In the genomic region with DNA sequence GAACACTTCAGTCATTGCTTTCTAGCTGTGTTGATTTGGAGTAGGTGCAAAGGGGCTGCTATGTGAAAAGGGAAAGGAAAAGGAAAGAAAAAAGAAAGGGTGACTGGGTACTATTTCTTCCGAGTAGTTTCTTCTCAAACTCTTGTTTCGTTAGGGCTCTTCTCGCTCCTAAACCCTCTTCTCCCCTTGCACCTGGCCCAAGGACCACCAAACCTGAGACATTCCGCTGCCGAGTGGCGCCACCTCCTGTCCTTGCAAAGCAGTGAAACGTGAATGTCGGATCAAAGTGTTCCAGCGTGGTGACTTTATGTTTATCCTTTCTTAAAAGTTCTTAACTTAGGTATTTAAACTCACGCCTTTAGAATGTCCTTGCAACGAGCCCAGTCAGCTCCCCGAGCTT, we compare ENCODE assay signal across 8 mouse cellular contexts. TPM values are rescaled to one million over a fixed set of nuclear protein-coding genes. Genes with fewer than 3 reads are reported as not detected.
DNase-seq lines count a peak whose midpoint lies in the region; ATAC-seq and TF ChIP-seq lines count a peak whose summit lies in the region.

No protein-coding gene starts in this region.

- peak overlapping the region; percentile 12 for H3K4me3 ChIP-seq in erythroblast, embryonic 14.5 days (replicated peaks)
- H3K4me3 ChIP-seq in forebrain, embryonic 14.5 days (ENCODE audit: low read depth, low read length): peak overlapping the region; percentile 2; the same call in 1 of the 2 replicates
- peak overlapping the region; percentile 9 for H3K4me3 ChIP-seq in intestine, embryonic 15.5 days (replicated peaks)
- peak overlapping the region; percentile 34 for H3K4me3 ChIP-seq in lung, embryonic 14.5 days (ENCODE audit: low read depth, low read length)
- H3K4me3 ChIP-seq in neural tube, embryonic 14.5 days (ENCODE audit: low read depth, low read length): no peak overlapping the region

- peaks cover 81% of the 10 kb centered on the region for H3K27me3 ChIP-seq in erythroblast, embryonic 14.5 days (ENCODE audit: control insufficient read depth)
- no peaks in the 10 kb centered on the region for H3K27me3 ChIP-seq in forebrain, embryonic 14.5 days (replicated peaks; ENCODE audit: control insufficient read depth, insufficient read depth, low read length)
- H3K27me3 ChIP-seq in intestine, embryonic 15.5 days (replicated peaks): 0 out of 2 replicates have a peak, but pooled peaks cover 3% of the 10 kb centered on the region
- H3K27me3 ChIP-seq in lung, embryonic 14.5 days (ENCODE audit: insufficient read depth, low read length): no peaks in the 10 kb centered on the region
- no peaks in the 10 kb centered on the region for H3K27me3 ChIP-seq in neural tube, embryonic 14.5 days (ENCODE audit: control insufficient read depth, insufficient read depth, low read length)

- H3K4me2 ChIP-seq in forebrain, embryonic 14.5 days (ENCODE audit: low read length): peak overlapping the region; percentile 72
- H3K4me2 ChIP-seq in intestine, embryonic 15.5 days (replicated peaks): peak overlapping the region; percentile 62
- H3K4me2 ChIP-seq in lung, embryonic 14.5 days: peak overlapping the region; percentile 81
- H3K4me2 ChIP-seq in neural tube, embryonic 14.5 days (ENCODE audit: low read depth, low read length): peak overlapping the region; percentile 36; the same call in 1 of the 2 replicates

- H3K9me3 ChIP-seq in erythroblast, embryonic 14.5 days (ENCODE audit: control insufficient read depth, low read length): peaks cover 11% of the 10 kb centered on the region; the same call in 1 of the 2 replicates
- H3K9me3 ChIP-seq in forebrain, embryonic 14.5 days (replicated peaks; ENCODE audit: control insufficient read depth, low read length): no peaks in the 10 kb centered on the region
- H3K9me3 ChIP-seq in intestine, embryonic 15.5 days: no peaks in the 10 kb centered on the region
- H3K9me3 ChIP-seq in lung, embryonic 14.5 days (ENCODE audit: low read depth, low read length): no peaks in the 10 kb centered on the region
- no peaks in the 10 kb centered on the region for H3K9me3 ChIP-seq in neural tube, embryonic 14.5 days (ENCODE audit: control insufficient read depth, low read length)

- no peak overlapping the region for H3K9ac ChIP-seq in forebrain, embryonic 14.5 days (ENCODE audit: low read length)
- no peak overlapping the region for H3K9ac ChIP-seq in intestine, embryonic 15.5 days
- H3K9ac ChIP-seq in lung, embryonic 14.5 days: no peak overlapping the region
- no peak overlapping the region for H3K9ac ChIP-seq in neural tube, embryonic 14.5 days (replicated peaks; ENCODE audit: low read depth, low read length)

- TF ChIP-seq CTCF in lung, embryonic 14.5 days (IDR thresholded peaks at IDR 0.05; ENCODE audit: low read depth): peak; percentile 86

- WGBS in forebrain, embryonic 14.5 days: under 1% methylated on average over 12 of the region's 12 CpGs
- 0% methylated on average over 12 of the region's 12 CpGs for WGBS in intestine, embryonic 15.5 days
- 1% methylated on average over 12 of the region's 12 CpGs for WGBS in lung, embryonic 14.5 days
- under 1% methylated on average over 12 of the region's 12 CpGs for WGBS in neural tube, embryonic 14.5 days

- no peaks in the 10 kb centered on the region for H3K36me3 ChIP-seq in erythroblast, embryonic 14.5 days (ENCODE audit: control insufficient read depth)
- no peaks in the 10 kb centered on the region for H3K36me3 ChIP-seq in forebrain, embryonic 14.5 days (ENCODE audit: control insufficient read depth, insufficient read depth, low read length)
- no peaks in the 10 kb centered on the region for H3K36me3 ChIP-seq in intestine, embryonic 15.5 days
- H3K36me3 ChIP-seq in lung, embryonic 14.5 days (ENCODE audit: insufficient read depth): no peaks in the 10 kb centered on the region
- no peaks in the 10 kb centered on the region for H3K36me3 ChIP-seq in neural tube, embryonic 14.5 days (ENCODE audit: control insufficient read depth, insufficient read depth, low read length)

- no peak overlapping the region for H3K27ac ChIP-seq in forebrain, embryonic 14.5 days (ENCODE audit: low read depth, low read length)
- no peak overlapping the region for H3K27ac ChIP-seq in intestine, embryonic 15.5 days
- no peak overlapping the region for H3K27ac ChIP-seq in lung, embryonic 14.5 days (ENCODE audit: low read depth)
- no peak overlapping the region for H3K27ac ChIP-seq in neural tube, embryonic 14.5 days (ENCODE audit: low read depth, low read length)

- peaks cover 15% of the 10 kb centered on the region for H3K4me1 ChIP-seq in erythroblast, embryonic 14.5 days (ENCODE audit: control insufficient read depth)
- peaks cover 14% of the 10 kb centered on the region for H3K4me1 ChIP-seq in forebrain, embryonic 14.5 days (ENCODE audit: control insufficient read depth, insufficient read depth, low read length)
- H3K4me1 ChIP-seq in intestine, embryonic 15.5 days (replicated peaks): peaks cover 24% of the 10 kb centered on the region
- peaks cover 11% of the 10 kb centered on the region for H3K4me1 ChIP-seq in lung, embryonic 14.5 days (ENCODE audit: insufficient read depth)
- H3K4me1 ChIP-seq in neural tube, embryonic 14.5 days (ENCODE audit: control insufficient read depth, insufficient read depth, low read length): peaks cover 9% of the 10 kb centered on the region

- DNase-seq in ZHBTc4 (ENCODE audit: low read depth, low spot score): peak; percentile 59
- DNase-seq in forebrain, embryonic 14.5 days (ENCODE audit: low spot score): peak; percentile 60
- DNase-seq in lung, embryonic 14.5 days: peak; percentile 76
- no peak for DNase-seq in urinary bladder, postnatal 4 days (ENCODE audit: low spot score in 2 of 2)

- no peak for ATAC-seq in erythroblast, adult 5-6 weeks (replicated peaks; ENCODE audit: low FRiP score, poor library complexity, severe bottlenecking)
- no peak for ATAC-seq in forebrain, embryonic 14.5 days
- no peak for ATAC-seq in intestine, embryonic 15.5 days
- ATAC-seq in lung, embryonic 14.5 days (ENCODE audit: insufficient read depth): no peak
- ATAC-seq in neural tube, embryonic 14.5 days (ENCODE audit: low read depth): no peak

RNA-seq across cellular contexts. Expression of gene Car14, which starts 2.4 kb away (rescaled TPM):
- polyA plus RNA-seq in erythroblast, embryonic 14.5 days (2012): not detected in 2 replicates
- not detected in 2 replicates for total RNA-seq in erythroblast, adult 5-6 weeks (2015; ENCODE audit: low replicate concordance)
- not detected in 2 replicates for total RNA-seq in erythroblast, adult 5-6 weeks (2017; ENCODE audit: low replicate concordance)
- polyA plus RNA-seq in forebrain, embryonic 14.5 days (2014; fragmentation: Nextera tagmentation; extraction: Ambion mirVana): 15.5 and 19.9 TPM in 2 replicates
- 1.5 and 1.9 TPM in 2 replicates for polyA plus RNA-seq in intestine, embryonic 15.5 days (2015; fragmentation: Nextera tagmentation; extraction: Ambion mirVana)
- polyA plus RNA-seq in lung, embryonic 14.5 days (2014; fragmentation: Nextera tagmentation; extraction: Ambion mirVana): 10.4 and 12.5 TPM in 2 replicates
- 0.12 and 0.89 TPM in 2 replicates for polyA plus RNA-seq in neural tube, embryonic 14.5 days (2014; fragmentation: Nextera tagmentation; extraction: Ambion mirVana)

RNA-seq across cellular contexts. Expression of gene Aph1a, which starts 13.1 kb away (rescaled TPM):
- polyA plus RNA-seq in erythroblast, embryonic 14.5 days (2012): 3.5 and 4.3 TPM in 2 replicates
- total RNA-seq in erythroblast, adult 5-6 weeks (2015; ENCODE audit: low replicate concordance): 8.8 and 13.1 TPM in 2 replicates
- total RNA-seq in erythroblast, adult 5-6 weeks (2017; ENCODE audit: low replicate concordance): 6.1 and 9.8 TPM in 2 replicates
- polyA plus RNA-seq in forebrain, embryonic 14.5 days (2014; fragmentation: Nextera tagmentation; extraction: Ambion mirVana): 48.8 and 51.7 TPM in 2 replicates
- 38.3 and 38.8 TPM in 2 replicates for polyA plus RNA-seq in intestine, embryonic 15.5 days (2015; fragmentation: Nextera tagmentation; extraction: Ambion mirVana)
- 44.5 and 47.9 TPM in 2 replicates for polyA plus RNA-seq in lung, embryonic 14.5 days (2014; fragmentation: Nextera tagmentation; extraction: Ambion mirVana)
- 27.3 and 35.4 TPM in 2 replicates for polyA plus RNA-seq in neural tube, embryonic 14.5 days (2014; fragmentation: Nextera tagmentation; extraction: Ambion mirVana)

RNA-seq across cellular contexts. Expression of gene BC028528, which starts 15.1 kb away (rescaled TPM):
- polyA plus RNA-seq in erythroblast, embryonic 14.5 days (2012): not detected in 2 replicates
- total RNA-seq in erythroblast, adult 5-6 weeks (2015; ENCODE audit: low replicate concordance): 19.0 and 37.9 TPM in 2 replicates
- total RNA-seq in erythroblast, adult 5-6 weeks (2017; ENCODE audit: low replicate concordance): 7.0 and 15.9 TPM in 2 replicates
- 13.1 and 15.4 TPM in 2 replicates for polyA plus RNA-seq in forebrain, embryonic 14.5 days (2014; fragmentation: Nextera tagmentation; extraction: Ambion mirVana)
- polyA plus RNA-seq in intestine, embryonic 15.5 days (2015; fragmentation: Nextera tagmentation; extraction: Ambion mirVana): 21.3 and 22.9 TPM in 2 replicates
- polyA plus RNA-seq in lung, embryonic 14.5 days (2014; fragmentation: Nextera tagmentation; extraction: Ambion mirVana): 51.4 and 55.4 TPM in 2 replicates
- 12.3 and 25.0 TPM in 2 replicates for polyA plus RNA-seq in neural tube, embryonic 14.5 days (2014; fragmentation: Nextera tagmentation; extraction: Ambion mirVana)

RNA-seq across cellular contexts. Expression of gene Anp32e, which starts 22.2 kb away (rescaled TPM):
- 32.3 and 36.6 TPM in 2 replicates for polyA plus RNA-seq in erythroblast, embryonic 14.5 days (2012)
- total RNA-seq in erythroblast, adult 5-6 weeks (2015; ENCODE audit: low replicate concordance): 37.6 and 46.3 TPM in 2 replicates
- 212 and 278 TPM in 2 replicates for total RNA-seq in erythroblast, adult 5-6 weeks (2017; ENCODE audit: low replicate concordance)
- 49.1 and 50.0 TPM in 2 replicates for polyA plus RNA-seq in forebrain, embryonic 14.5 days (2014; fragmentation: Nextera tagmentation; extraction: Ambion mirVana)
- polyA plus RNA-seq in intestine, embryonic 15.5 days (2015; fragmentation: Nextera tagmentation; extraction: Ambion mirVana): 149 and 178 TPM in 2 replicates
- polyA plus RNA-seq in lung, embryonic 14.5 days (2014; fragmentation: Nextera tagmentation; extraction: Ambion mirVana): 80.5 and 84.0 TPM in 2 replicates
- 36.5 and 55.8 TPM in 2 replicates for polyA plus RNA-seq in neural tube, embryonic 14.5 days (2014; fragmentation: Nextera tagmentation; extraction: Ambion mirVana)

RNA-seq across cellular contexts. Expression of gene Ciart, which starts 24.8 kb away (rescaled TPM):
- 0.05 and 0.33 TPM in 2 replicates for polyA plus RNA-seq in erythroblast, embryonic 14.5 days (2012)
- total RNA-seq in erythroblast, adult 5-6 weeks (2015; ENCODE audit: low replicate concordance): not detected in 2 replicates
- total RNA-seq in erythroblast, adult 5-6 weeks (2017; ENCODE audit: low replicate concordance): not detected in 2 replicates
- 2.7 and 2.8 TPM in 2 replicates for polyA plus RNA-seq in forebrain, embryonic 14.5 days (2014; fragmentation: Nextera tagmentation; extraction: Ambion mirVana)
- 5.6 and 5.8 TPM in 2 replicates for polyA plus RNA-seq in intestine, embryonic 15.5 days (2015; fragmentation: Nextera tagmentation; extraction: Ambion mirVana)
- polyA plus RNA-seq in lung, embryonic 14.5 days (2014; fragmentation: Nextera tagmentation; extraction: Ambion mirVana): 5.3 and 6.4 TPM in 2 replicates
- 3.3 and 4.6 TPM in 2 replicates for polyA plus RNA-seq in neural tube, embryonic 14.5 days (2014; fragmentation: Nextera tagmentation; extraction: Ambion mirVana)

Comparison
In these comparisons a context has a peak if more than half of its experiments do, and no peak if none do; other contexts are left out.
1. DNase-seq: peak in ZHBTc4 (single experiment), forebrain, embryonic 14.5 days (single experiment) and lung, embryonic 14.5 days (single experiment); none in urinary bladder, postnatal 4 days (0 of 2).
2. RNA of gene BC028528, which starts 15.1 kb away (polyA plus RNA-seq): 51.4 to 55.4 TPM in lung, embryonic 14.5 days, 21.3 to 22.9 TPM in intestine, embryonic 15.5 days, 13.1 to 15.4 TPM in forebrain, embryonic 14.5 days and 12.3 to 25.0 TPM in neural tube, embryonic 14.5 days; not detected in erythroblast, embryonic 14.5 days; every median in the first group is over 10 times any median in the second.
3. Peak in every context shown above with its lines, with median percentiles within 50 percentile points of each other: H3K4me2 ChIP-seq.